Mouse (Mus musculus): ENCODE measurements around the gene Pkn1.

Gene Pkn1

GRCm38 (mm10) chr8:83724697-83725482 is 25.9 kb upstream of the Pkn1 start:
- DNase-seq (ENCODE audit: low spot score in 2 of 2) = peak; percentile 63 to 70

- no peak for DNase-seq (ENCODE audit: low spot score in 2 of 2)
These were observed 24.6 kb upstream of the Pkn1 start for GRCm38 (mm10) chr8:83723447-83724083.

DNA sequence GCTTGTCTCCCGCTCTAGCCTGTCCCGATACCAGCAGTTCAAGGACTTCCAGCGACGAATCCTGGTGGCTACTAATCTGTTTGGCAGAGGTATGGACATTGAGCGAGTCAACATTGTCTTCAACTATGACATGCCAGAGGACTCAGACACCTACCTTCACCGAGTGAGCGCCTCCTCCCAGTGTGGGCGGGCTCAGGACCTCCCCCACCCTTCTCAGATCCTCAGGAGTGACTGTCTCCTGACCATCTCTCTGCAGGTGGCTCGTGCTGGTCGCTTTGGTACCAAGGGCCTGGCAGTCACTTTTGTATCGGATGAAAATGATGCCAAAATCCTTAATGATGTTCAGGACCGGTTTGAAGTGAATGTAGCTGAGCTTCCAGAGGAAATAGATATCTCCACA is 23.7 kb upstream of the Pkn1 start:
- DNase-seq (ENCODE audit: low spot score in 2 of 2) = no peak

DNA sequence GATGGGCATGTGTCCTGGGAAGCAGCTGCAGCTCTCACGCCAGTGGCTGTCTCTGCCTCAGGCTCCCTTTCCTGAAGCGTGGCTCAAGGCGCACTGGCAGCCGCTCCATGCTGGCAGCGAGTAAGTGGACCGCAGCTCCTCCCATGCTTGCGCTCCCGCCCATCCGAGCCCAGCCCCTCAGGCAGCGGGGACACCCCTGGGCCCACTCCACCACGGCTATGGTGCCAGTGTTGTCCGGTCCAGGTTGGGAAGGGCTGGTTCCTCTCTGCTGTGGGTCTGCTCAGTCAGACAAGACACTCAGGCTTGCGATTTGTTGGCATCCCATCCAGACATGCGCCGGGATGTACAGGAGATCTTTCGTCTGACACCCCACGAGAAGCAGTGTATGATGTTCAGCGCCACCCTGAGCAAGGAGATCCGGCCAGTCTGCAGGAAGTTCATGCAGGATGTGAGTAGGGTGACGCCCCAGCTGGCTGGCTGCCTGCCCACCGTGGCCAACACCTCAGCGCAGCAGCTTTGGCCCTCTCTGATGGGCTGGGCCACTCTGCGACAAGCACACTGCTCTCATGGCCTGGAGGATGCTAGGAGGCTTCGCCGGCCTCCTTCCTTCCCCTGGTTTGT is 22.5 kb upstream of the Pkn1 start:
- DNase-seq (ENCODE audit: low spot score in 2 of 2) = no peak

- DNase-seq (ENCODE audit: low spot score in 2 of 2) = no peak
These were observed 20.7 kb upstream of the Pkn1 start for GRCm38 (mm10) chr8:83719693-83720092.

GRCm38 (mm10) chr8:83719048-83719447 is 20.1 kb upstream of the Pkn1 start:
- DNase-seq (ENCODE audit: low spot score in 2 of 2) = no peak

DNA sequence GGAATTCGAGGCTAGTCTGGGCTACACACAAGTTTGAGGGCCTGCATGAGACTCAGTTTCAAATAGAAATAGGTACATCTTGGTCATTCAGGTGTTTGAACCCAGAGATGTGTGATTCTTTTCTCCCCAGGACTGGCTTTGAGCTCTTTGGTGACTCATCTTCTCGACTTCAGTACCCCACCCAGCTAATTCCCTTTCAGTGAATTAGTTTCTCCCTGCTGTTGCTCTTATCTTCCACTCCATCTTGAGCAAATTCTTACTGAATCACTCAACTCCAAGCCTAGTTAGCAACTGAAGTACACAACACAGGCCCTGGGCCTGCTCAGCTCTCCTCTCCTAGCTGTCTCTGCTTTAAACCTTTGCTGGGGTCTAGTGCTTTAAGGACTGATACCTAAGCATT is 17.6 kb upstream of the Pkn1 start:
- DNase-seq (ENCODE audit: low spot score in 2 of 2) = no peak

GRCm38 (mm10) chr8:83715771-83716170 is 16.8 kb upstream of the Pkn1 start:
- DNase-seq (ENCODE audit: low spot score in 2 of 2) = no peak

DNA sequence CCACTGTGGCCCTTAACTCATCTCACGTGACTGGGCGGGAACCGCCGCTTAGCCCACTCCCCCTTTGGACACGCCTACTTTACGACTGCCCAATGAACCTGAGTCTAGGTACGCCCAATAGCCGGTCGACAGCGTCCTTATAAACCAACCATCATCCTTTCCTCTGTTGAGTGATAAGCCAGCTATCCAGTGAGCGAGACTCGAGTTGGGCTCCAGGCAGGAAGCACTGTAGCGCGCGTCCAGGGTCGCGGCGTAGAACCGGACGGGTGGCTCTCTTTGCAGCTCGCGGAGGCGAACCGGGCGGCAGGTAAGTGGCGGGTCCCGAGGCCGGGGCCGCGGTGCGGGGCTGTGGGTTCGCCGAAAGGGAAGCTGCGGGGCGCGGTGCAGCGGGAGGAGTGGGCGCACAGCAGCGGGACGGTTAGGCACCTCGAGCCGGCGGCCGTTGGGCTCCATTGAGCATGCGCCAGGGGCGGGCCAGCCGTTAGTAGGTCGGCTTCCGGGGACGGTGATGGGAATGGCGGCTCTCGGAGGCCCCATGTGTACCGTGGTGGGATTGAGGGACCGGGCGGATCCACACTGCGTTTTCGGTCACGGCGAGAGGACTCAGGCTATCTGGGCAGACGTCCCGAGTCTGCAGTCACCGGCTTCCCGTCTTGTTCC is 16.2 kb upstream of the Pkn1 start, which contains the start of gene Ddx39:
Gene Ddx39, plus strand, starts transcription at position 147 of the 660 bp plus-strand sequence.
- DNase-seq (ENCODE audit: low spot score in 2 of 2) = peak; percentile 84 to 89

DNA sequence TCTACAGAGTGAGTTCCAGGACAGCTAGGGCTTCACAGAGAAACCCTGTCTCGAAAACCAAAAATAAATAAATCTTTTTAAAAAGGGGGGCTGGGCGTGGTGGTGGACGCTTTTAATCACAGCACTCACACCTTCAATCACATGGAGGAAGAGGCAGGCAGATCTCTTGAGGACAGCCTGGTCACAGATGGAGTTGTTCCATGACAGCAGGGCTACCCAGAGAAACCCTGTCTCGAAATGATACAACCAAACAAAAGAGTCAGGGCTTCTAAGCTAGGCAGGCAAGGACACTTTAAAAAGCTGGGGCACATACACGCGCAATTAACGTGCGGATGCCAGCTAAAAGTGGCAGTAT is 15.7 kb upstream of the Pkn1 start:
- DNase-seq (ENCODE audit: low spot score in 2 of 2) = no peak

DNA sequence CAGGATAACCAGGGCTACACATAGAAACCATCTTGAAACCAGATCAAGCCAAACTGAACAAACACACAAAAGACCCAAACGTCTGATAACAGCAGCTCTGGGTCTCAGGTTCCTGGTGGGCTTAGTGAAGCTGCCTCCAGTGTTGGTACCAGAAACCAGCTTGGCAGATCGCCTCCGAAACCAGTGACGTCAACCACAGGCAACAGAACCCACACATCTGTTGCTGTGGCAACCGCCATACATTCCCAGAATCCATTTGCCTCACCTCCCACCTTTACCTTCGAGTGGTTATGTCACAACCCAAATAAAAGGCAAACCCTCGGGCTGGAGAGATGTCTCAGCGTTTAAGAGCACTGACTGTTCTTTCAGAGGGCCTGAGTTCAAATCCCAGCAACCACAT is 8.6 kb upstream of the Pkn1 start:
- DNase-seq (ENCODE audit: low spot score in 2 of 2) = no peak

GRCm38 (mm10) chr8:83706411-83706810 is 7.4 kb upstream of the Pkn1 start:
- DNase-seq (ENCODE audit: low spot score in 2 of 2) = no peak

DNA sequence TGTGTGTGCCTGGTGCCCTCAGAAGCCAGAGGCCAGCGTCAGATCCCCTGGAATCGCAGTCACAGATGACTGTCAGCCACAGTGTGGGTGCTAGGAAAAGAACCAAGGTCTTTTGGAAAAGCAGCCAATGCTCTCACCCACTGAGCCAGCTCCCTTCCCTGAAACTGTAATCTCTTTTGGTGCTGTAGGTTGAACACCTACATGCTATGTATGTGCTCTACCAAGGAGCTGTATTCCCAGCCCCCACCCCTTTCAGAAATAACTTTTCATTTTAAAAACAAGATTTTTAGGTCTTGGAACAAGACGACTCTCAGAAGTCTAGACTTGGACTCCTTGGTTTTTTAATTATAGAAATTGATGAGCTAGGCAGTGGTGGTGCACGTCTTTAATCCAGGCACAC is 4.4 kb upstream of the Pkn1 start:
- no peak for DNase-seq (ENCODE audit: low spot score in 2 of 2)

- no peak for DNase-seq (ENCODE audit: low spot score in 2 of 2)
These were observed 1.6 kb upstream of the Pkn1 start for GRCm38 (mm10) chr8:83700423-83701085.

DNA sequence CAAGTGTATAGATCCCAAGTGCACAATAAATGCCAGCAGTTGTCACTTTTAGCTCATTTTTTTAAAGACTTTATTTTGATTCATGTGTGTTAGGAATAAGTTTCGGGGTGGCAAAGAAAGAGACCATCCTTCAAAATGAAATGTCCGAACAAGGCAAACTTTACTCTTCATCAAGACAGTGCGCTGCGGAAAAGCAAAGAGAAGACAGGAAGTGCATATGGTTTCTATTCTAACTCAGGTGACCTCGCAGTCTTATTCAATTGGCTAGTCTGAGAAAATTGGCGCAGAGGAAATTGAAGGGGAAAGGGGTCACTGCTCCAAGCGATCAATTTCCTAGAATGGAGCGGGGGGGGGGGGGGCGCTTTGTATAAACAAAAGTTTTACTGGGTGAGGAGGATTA is 587 bp upstream of the Pkn1 start:
- no peak for DNase-seq (ENCODE audit: low spot score in 2 of 2)

DNA sequence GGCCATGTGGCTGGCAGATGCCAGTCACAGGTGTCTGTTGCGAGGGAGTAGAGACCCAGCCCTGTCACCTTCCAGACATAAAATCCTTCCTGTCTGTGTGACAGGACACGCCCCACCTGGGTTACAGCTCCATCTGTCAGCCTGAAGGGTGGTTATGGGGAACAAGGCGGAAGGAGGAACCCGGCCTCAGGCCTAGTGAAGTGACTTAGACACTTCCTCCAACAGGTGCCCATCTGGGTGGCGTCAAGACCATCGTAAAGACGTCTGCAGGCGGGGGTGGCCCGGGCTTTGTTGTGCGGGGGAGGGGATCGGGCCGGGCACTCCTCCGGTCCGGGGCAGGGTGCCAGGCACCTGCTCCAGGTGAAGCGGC is 703 bp downstream of the Pkn1 start:
- DNase-seq (ENCODE audit: low spot score in 2 of 2) = peak; percentile 41 to 58

DNA sequence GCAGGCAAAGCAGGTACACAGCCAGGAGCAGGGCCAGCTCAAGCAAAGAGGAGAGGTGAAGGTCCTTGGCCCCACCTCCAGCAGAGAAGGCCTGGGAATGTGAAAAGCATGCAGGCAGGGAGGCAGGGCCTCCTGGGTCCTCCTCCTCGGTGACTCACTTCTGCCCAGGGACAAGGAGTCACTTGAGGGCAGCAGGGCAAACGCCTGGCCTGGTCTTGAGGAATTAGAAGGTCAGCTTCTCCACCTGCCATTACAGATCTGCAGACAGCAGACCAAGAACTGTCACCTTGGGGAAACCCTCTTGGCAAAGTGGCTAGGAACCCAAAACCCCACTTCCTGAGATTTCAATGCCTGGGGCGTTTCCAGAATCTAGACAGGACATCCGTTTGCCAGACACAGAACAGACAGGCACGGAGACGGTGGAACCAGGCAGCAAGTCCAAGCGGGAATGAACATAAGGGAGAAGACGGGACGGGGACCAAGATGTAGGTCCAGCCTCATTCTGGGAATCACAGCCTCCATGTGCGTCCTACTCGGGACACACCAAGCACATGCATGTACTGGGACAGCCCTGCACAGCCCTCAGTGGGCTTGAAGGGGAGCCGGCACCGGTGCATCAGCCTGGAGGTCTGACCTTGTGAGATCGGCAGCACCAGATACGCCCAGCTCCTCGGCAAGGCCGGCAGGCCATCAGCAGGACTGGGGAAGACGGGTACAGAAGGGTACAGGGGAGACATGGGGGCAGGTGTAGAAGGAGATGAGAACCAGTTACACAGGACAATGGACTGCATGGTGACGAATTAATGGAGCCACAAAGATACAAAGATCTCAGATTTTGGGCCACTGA is 1.4 kb downstream of the Pkn1 start:
- no peak for DNase-seq (ENCODE audit: low spot score in 2 of 2)

DNA sequence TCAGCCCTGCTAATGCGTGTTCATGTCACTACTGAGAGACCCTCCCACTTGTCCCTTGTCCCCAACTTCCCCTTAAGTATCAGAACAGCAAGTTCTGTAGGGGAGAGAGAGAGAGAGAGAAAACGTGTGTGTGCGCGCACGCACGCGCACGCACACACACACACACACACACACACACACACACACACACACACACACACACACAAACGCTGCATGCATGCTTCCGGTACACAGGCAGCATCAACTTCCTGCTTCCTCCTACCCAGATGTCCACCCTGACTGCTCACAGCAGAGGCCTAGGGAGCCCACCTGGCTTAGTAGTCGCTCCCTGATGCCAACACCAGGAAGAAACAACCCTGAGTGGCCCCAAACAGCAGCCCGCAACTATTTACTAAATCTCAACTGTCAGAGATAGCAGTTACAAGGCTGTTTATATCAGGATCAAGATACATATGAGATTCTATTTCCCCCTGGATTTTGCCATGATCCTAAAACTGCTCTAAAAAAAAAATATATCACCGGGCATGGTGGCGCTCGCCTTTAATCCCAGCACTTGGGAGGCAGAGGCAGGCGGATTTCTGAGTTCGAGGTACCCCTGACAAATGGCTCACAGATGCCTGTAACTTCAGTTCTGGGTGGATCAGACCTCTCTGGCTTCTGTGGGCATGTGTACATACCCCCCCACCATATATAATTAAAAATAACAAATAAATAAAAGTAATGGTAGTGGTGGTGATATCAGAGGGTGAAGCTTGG is 3.5 kb downstream of the Pkn1 start:
- DNase-seq (ENCODE audit: low spot score in 2 of 2) = peak in 1 of 2 experiments; percentile 32

GRCm38 (mm10) chr8:83694369-83695160 is 4.4 kb downstream of the Pkn1 start:
- no peak for DNase-seq (ENCODE audit: low spot score in 2 of 2)
